Mouse (Mus musculus) stomach, postnatal 0 days (tissue): ENCODE measurements around the gene Psd.

Experiments used
- CTCF ChIP-seq: IDR thresholded peaks from 2 replicates; pipeline ENCODE4 v1.5.1; 2016; ENCODE audit warnings: antibody characterized with exemption, low read depth, mild to moderate bottlenecking, moderate library complexity
- EP300 ChIP-seq: optimal IDR thresholded peaks from 2 replicates; pipeline ENCODE3; 2016; ENCODE audit warnings: antibody characterized with exemption

DNA sequence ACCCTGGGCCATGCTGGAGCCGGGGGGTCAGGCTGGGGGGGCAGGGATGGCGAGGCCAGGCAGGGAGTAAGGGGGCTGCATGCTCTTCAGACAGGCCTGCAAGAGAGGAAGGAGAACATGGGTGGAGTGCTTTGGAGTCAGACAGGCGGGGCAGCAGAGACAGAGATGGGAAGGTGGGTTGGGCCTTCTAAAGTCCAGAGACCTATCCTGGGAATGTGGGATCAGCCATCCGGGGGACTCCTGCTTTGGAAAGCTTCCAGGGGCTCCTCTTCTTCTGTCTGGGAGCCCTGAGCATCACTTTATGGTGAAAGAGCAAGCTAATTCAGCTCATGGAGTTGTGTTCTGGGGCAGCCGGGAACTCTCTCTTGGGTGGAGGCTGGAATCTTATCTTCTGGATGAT lies 2.0 kb downstream of the Psd start:
- TF ChIP-seq CTCF (no peak), EP300 (no peak)
